Mouse (Mus musculus) embryonic facial prominence, embryonic 15.5 days (tissue): Measurements from ENCODE around the gene Zbtb16. TPM values are rescaled to one million over a fixed set of nuclear protein-coding genes. Genes with fewer than 3 reads are reported as not detected.

Experiments
- ATAC-seq: fragments of 200-750 bp; cut with Nextera tagmentation; 2 replicates; pipeline ENCODE4 v1.8.0; 2017; ENCODE audit warnings: low read depth, moderate TSS enrichment; ENCODE audit not compliant: insufficient number of reproducible peaks, low FRiP score, low TSS enrichment
- H3K27ac ChIP-seq: fragments of 300-500 bp; sonication (generic); replicated peaks from 2 replicates; pipeline ENCODE4 v1.5.1; 2015; ENCODE audit warnings: mild to moderate bottlenecking, inconsistent platforms
- H3K27me3 ChIP-seq: fragments of 300-500 bp; sonication (generic); 2 replicates; pipeline ENCODE4 v1.6.1; 2015; ENCODE audit warnings: inconsistent platforms
- H3K36me3 ChIP-seq: fragments of 300-500 bp; sonication (generic); 2 replicates; pipeline ENCODE4 v1.6.1; 2015; ENCODE audit warnings: mild to moderate bottlenecking, inconsistent platforms
- H3K4me1 ChIP-seq: fragments of 300-500 bp; sonication (generic); 2 replicates; pipeline ENCODE4 v1.6.1; 2015; ENCODE audit warnings: inconsistent platforms
- H3K4me2 ChIP-seq: fragments of 300-500 bp; sonication (generic); replicated peaks from 2 replicates; pipeline ENCODE4 v1.6.1; 2015; ENCODE audit warnings: mild to moderate bottlenecking, inconsistent platforms
- H3K4me3 ChIP-seq: fragments of 300-500 bp; sonication (generic); replicated peaks from 2 replicates; pipeline ENCODE4 v1.5.1; 2015; ENCODE audit warnings: mild to moderate bottlenecking, inconsistent platforms
- H3K9ac ChIP-seq: fragments of 300-500 bp; sonication (generic); 2 replicates; pipeline ENCODE4 v1.6.1; 2015; ENCODE audit warnings: inconsistent platforms
- H3K9me3 ChIP-seq: fragments of 300-500 bp; sonication (generic); replicated peaks from 2 replicates; pipeline ENCODE4 v1.6.1; 2016; ENCODE audit warnings: inconsistent platforms
- WGBS: fragments of 180-500 bp; shearing (Covaris S2); methylation state at CpG from one replicate; pipeline ENCODE4 v1.1.7; 2015; 5-methylcytosine and 5-hydroxymethylcytosine counted together
- polyA plus RNA-seq: library from polyadenylated mRNA; unstranded; fragments of >200 nt; fragmentation: Nextera tagmentation; extraction: Ambion mirVana; gene quantifications from 2 replicates; pipeline ENCODE4 v1.2.1, GENCODE M21; 2015

Zbtb16 gene
- polyA plus RNA-seq, 1 experiment from 2014 or later = 10.0 TPM

DNA sequence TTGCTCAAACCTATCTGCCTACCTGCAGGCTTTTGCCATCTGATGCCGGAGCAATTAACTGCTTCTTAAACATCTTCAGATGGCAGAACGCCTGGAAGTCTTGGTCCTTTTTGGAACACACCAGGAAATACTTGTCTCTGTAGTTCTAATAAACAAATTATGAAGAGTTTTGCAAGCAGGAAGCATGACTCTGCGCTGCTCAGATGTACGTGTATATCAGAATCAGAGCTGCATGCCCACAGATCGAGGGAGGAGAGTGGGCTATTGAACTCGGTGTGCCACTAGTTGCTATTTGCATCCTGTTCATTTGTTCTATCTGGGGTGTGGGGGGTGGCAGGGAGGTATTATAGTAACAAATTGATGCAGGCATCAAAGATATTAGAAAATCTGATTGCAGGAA lies 202.9 kb downstream of the Zbtb16 start:
- Histone ChIP-seq H3K4me2 (no peak overlapping the region), H3K4me3 (no peak overlapping the region), H3K9ac (no peak overlapping the region), H3K27me3 (peaks cover 5% of the 10 kb centered on the region; the same call in 1 of the 2 replicates), H3K27ac (no peak overlapping the region), H3K9me3 (no peaks in the 10 kb centered on the region), H3K36me3 (no peaks in the 10 kb centered on the region), H3K4me1 (no peaks in the 10 kb centered on the region)
- ATAC-seq = no peak
- WGBS = 58% methylated on average over 6 of the region's 6 CpGs

DNA sequence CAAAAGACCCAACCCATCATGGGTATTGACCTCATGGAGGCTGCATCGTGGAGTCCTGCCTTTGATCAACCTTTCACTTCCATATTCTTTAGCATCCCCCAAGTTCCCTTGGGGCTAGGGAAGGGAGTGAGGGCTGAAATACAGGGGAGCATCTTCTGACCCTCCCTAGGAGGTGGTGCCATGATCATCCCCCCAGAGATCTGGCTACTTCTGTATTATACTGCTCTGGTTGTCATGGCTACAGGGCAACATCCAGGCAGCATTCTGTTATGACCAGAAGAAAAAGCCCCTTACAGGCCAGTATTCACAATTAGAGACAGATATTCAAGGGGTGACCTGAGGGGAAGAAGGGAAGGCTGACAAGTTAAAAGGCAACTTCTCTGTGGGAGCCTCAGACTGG lies 216.8 kb downstream of the Zbtb16 start:
- Histone ChIP-seq H3K9ac (no peak overlapping the region), H3K9me3 (no peaks in the 10 kb centered on the region), H3K27me3 (peaks cover 4% of the 10 kb centered on the region; the same call in 1 of the 2 replicates), H3K4me2 (no peak overlapping the region), H3K4me1 (peaks cover 7% of the 10 kb centered on the region; the same call in 1 of the 2 replicates), H3K4me3 (no peak overlapping the region), H3K36me3 (no peaks in the 10 kb centered on the region), H3K27ac (no peak overlapping the region)
- ATAC-seq = no peak
- 81% methylated on average over 1 of the region's 1 CpGs for WGBS

DNA sequence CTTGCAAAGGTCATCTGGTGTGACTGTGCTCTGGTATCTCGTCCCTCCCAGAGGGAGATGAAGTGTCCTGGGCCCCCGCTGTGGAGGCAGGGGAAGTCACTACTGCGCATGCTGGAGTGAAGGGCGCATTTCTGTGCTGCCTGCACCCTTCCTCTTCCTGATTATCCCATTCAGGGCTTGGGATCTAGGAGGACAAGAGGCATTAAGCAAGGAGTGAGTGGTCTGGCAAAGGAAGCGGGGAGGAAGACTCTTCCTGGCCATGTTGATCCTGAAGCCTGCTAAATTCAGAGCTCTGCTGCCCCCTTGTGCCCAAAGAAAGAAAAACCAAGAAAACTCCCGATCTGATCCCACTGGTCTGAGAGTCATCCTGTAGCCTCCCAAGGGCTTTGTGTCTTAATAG lies 217.4 kb downstream of the Zbtb16 start:
- no peak overlapping the region for H3K27ac ChIP-seq
- no peaks in the 10 kb centered on the region for H3K36me3 ChIP-seq
- 33% methylated on average over 6 of the region's 6 CpGs for WGBS
- H3K4me3 ChIP-seq = no peak overlapping the region
- no peak overlapping the region for H3K9ac ChIP-seq
- peaks cover 7% of the 10 kb centered on the region; the same call in 1 of the 2 replicates for H3K4me1 ChIP-seq
- ATAC-seq = peak; percentile 24; the same call in 1 of the 2 replicates
- H3K9me3 ChIP-seq = no peaks in the 10 kb centered on the region
- peak overlapping the region; percentile 33 for H3K4me2 ChIP-seq
- peaks cover 4% of the 10 kb centered on the region; the same call in 1 of the 2 replicates for H3K27me3 ChIP-seq

DNA sequence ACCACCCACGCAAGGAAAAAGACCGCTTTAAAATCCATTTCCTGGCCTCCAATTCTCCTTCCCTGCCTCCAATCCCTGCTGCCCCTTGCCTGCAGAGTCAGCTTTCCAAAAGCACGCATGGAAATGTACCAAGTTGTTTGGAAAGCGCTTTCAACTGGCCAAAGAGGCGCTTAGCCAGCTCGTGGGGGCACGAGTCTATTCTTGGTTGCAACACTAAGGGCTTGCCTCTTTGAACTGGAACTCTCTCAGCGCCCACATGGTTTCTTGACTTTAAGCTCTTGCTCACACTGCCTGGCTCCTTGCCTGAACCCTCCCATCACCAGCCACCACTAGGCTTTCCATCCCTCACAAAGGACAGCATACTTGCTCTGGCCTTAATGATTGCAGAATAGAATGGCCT lies 217.9 kb downstream of the Zbtb16 start:
- H3K4me3 ChIP-seq = no peak overlapping the region
- peaks cover 4% of the 10 kb centered on the region; the same call in 1 of the 2 replicates for H3K27me3 ChIP-seq
- no peaks in the 10 kb centered on the region for H3K36me3 ChIP-seq
- H3K4me2 ChIP-seq = no peak overlapping the region
- H3K9ac ChIP-seq = no peak overlapping the region
- H3K9me3 ChIP-seq = no peaks in the 10 kb centered on the region
- H3K4me1 ChIP-seq = peaks cover 7% of the 10 kb centered on the region; the same call in 1 of the 2 replicates
- ATAC-seq = no peak
- H3K27ac ChIP-seq = no peak overlapping the region
- 68% methylated on average over 8 of the region's 8 CpGs for WGBS

DNA sequence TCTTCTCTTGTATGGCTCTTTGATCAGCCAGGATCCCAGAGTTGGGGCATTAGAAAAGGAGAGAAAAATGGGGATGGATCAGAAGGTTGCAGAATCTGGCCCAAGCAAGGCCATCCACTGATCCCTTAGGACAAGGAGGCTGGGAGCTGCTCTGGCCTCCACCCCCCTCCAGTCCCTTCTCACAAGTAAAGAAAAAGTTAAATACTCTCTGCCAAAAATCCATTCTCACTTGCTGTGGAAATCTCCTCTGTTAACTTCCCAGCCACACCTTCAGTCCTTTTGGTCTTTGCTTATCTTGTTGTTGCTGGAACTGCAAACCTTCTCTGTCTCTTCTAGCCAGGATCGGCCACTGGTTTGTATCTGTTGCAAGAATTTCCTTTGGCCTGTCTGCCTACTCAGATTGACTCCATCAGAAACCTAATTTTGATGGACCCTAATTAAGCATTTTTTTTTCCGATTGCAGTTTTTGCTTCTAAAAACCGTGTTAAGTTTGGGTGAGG lies 218.5 kb downstream of the Zbtb16 start:
- H3K9me3 ChIP-seq = no peaks in the 10 kb centered on the region
- H3K4me1 ChIP-seq = peaks cover 7% of the 10 kb centered on the region; the same call in 1 of the 2 replicates
- H3K4me2 ChIP-seq = no peak overlapping the region
- ATAC-seq = no peak
- no peak overlapping the region for H3K9ac ChIP-seq
- no peak overlapping the region for H3K27ac ChIP-seq
- H3K4me3 ChIP-seq = no peak overlapping the region
- H3K36me3 ChIP-seq = no peaks in the 10 kb centered on the region
- H3K27me3 ChIP-seq = peaks cover 4% of the 10 kb centered on the region; the same call in 1 of the 2 replicates
- WGBS = 76% methylated on average over 3 of the region's 3 CpGs

DNA sequence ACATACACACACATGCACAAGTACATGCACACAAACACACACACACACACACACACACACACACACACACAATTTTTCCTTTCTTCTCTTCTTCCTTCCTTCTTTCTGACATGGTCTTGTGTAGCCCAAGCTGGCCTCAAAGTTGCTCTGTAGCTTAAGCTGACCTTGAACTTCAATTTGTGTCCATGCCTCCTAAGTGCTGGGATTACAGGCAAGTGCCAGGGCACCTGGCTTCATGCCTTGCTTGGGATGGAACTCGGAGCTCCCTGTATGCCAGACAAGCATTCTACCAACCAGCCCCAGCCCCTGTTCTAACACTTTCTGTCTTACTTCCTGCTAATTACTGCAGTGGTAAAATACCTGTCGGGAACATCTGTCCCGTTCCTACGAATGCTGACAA lies 222.8 kb downstream of the Zbtb16 start:
- no peaks in the 10 kb centered on the region for H3K27me3 ChIP-seq
- 75% methylated on average over 4 of the region's 4 CpGs for WGBS
- no peak for ATAC-seq

DNA sequence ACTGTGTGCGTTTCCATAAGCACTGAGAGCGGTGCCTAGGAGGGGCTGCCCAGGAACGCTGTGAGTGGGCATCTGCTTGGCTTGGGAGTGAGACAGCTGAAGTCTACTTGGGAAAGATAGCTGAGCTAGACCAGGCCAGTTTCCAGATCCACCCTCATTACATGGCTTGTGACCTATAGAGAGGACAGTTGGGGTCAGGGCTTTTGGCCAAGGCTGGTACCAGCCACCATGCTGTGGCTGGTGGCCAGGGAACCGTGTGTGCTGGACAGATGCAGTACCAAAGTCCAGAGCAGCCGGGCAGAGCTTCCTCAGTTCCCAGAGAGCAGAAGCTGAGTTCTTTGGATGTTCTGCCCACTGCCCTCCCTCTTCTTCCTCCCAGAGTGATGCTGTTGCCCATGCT lies 223.5 kb downstream of the Zbtb16 start:
- Histone ChIP-seq H3K27ac (no peak overlapping the region), H3K4me3 (no peak overlapping the region), H3K27me3 (no peaks in the 10 kb centered on the region), H3K9ac (no peak overlapping the region), H3K4me2 (no peak overlapping the region), H3K4me1 (no peaks in the 10 kb centered on the region), H3K36me3 (no peaks in the 10 kb centered on the region), H3K9me3 (no peaks in the 10 kb centered on the region)
- ATAC-seq = no peak
- 83% methylated on average over 5 of the region's 5 CpGs for WGBS

More for the DNA sequence above, 222.8 kb downstream of the Zbtb16 start:
- H3K27ac ChIP-seq = no peak overlapping the region
- H3K4me1 ChIP-seq = peaks cover 3% of the 10 kb centered on the region; the same call in 1 of the 2 replicates
- no peak overlapping the region for H3K9ac ChIP-seq
- H3K4me2 ChIP-seq = no peak overlapping the region
- no peaks in the 10 kb centered on the region for H3K9me3 ChIP-seq
- H3K36me3 ChIP-seq = no peaks in the 10 kb centered on the region
- H3K4me3 ChIP-seq = no peak overlapping the region

DNA sequence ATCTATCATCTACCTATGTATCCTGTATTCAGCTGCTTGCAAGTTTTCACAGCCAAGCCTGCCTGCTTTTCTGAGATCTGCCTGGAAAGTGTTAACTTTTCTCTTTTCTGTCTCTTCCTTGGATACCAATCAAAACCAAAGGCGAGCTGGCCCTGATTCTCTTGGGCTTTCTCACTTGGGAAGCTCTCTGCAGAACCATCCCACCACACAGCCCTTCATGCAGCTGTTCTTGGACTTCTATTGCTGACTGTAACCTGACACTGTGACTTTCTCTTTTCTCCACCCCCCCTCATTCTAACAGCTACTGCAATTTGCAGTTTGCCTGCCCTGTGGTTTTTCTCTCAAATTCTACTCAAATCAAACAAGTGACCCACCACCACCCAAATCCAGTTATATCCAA lies 225.0 kb downstream of the Zbtb16 start:
- no peak for ATAC-seq
- no peak overlapping the region for H3K4me2 ChIP-seq
- no peak overlapping the region for H3K27ac ChIP-seq
- no peaks in the 10 kb centered on the region for H3K36me3 ChIP-seq
- H3K9me3 ChIP-seq = no peaks in the 10 kb centered on the region
- H3K4me1 ChIP-seq = no peaks in the 10 kb centered on the region
- H3K4me3 ChIP-seq = no peak overlapping the region
- H3K9ac ChIP-seq = no peak overlapping the region
- 3% methylated on average over 1 of the region's 1 CpGs for WGBS
- no peaks in the 10 kb centered on the region for H3K27me3 ChIP-seq

DNA sequence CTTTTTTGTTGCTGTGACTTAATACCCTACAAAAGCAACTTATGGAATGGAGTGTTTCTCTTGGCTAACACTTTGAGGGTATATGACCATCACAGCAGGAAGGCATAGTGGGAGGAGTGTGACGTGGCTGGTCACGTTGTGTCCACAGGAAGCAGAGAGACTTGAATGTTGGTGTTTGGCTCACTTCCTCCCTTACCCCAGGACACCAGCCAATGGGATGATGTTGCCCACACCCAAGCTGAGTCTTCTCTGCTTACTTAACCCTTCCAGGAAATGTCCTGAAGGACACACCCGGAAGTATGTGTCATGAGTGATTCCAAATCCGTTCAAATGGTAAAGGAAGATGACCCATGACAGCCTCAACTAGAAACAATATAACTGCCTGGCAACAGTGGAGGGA lies 226.3 kb downstream of the Zbtb16 start:
- H3K4me3 ChIP-seq = no peak overlapping the region
- no peak overlapping the region for H3K27ac ChIP-seq
- no peak overlapping the region for H3K4me2 ChIP-seq
- H3K27me3 ChIP-seq = no peaks in the 10 kb centered on the region
- H3K4me1 ChIP-seq = peaks cover 3% of the 10 kb centered on the region; the same call in 1 of the 2 replicates
- H3K9ac ChIP-seq = no peak overlapping the region
- H3K9me3 ChIP-seq = no peaks in the 10 kb centered on the region
- no peaks in the 10 kb centered on the region for H3K36me3 ChIP-seq
- 64% methylated on average over 4 of the region's 4 CpGs for WGBS
- ATAC-seq = no peak

DNA sequence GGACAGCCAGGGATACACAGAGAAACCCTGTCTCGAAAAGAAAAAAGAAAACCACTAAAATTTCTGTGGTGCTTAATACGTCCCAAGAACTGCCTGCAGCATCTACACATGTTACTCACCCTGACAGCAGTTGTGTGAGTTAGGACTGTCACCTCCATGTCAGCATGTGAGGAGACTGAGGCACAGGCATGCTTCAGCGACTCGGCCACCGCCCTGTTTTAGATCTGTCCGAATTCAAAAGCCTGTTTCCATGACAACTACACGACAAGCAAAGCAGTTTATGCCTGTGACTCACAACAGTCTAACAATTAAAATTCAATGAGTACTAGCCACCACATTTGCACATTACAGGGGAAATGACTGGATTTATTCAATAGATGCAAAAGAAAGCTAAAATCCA lies 228.6 kb downstream of the Zbtb16 start:
- no peak for ATAC-seq
- 55% methylated on average over 7 of the region's 7 CpGs for WGBS

DNA sequence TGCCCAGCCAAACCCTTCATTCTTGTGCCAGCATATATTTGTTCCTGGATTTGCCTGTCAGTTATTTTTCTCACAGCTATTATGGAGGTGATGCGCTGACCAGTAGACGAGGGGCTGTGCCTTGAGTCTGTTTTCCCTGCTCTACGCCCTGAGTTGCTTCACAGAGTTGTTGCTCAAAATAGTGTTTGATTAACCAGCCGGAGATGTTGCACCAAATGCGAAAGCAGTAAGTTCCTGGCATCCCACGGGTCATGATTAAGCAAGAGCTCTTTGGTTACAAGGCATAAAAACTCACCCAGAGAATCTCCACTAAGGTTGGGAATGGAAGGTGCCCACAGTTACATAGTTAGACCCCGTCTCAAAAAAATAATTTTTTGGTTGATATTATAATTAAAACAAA lies 229.9 kb downstream of the Zbtb16 start:
- no peaks in the 10 kb centered on the region for H3K36me3 ChIP-seq
- no peaks in the 10 kb centered on the region for H3K9me3 ChIP-seq
- no peak overlapping the region for H3K9ac ChIP-seq
- ATAC-seq = no peak
- no peak overlapping the region for H3K4me3 ChIP-seq
- no peak overlapping the region for H3K4me2 ChIP-seq
- H3K27ac ChIP-seq = no peak overlapping the region
- peaks cover 3% of the 10 kb centered on the region; the same call in 1 of the 2 replicates for H3K4me1 ChIP-seq
- H3K27me3 ChIP-seq = no peaks in the 10 kb centered on the region
- WGBS = 80% methylated on average over 7 of the region's 7 CpGs

More for the DNA sequence above, 228.6 kb downstream of the Zbtb16 start:
- H3K27me3 ChIP-seq = no peaks in the 10 kb centered on the region
- H3K9ac ChIP-seq = no peak overlapping the region
- no peaks in the 10 kb centered on the region for H3K9me3 ChIP-seq
- no peak overlapping the region for H3K4me2 ChIP-seq
- no peak overlapping the region for H3K4me3 ChIP-seq
- H3K36me3 ChIP-seq = no peaks in the 10 kb centered on the region
- H3K27ac ChIP-seq = no peak overlapping the region
- peaks cover 3% of the 10 kb centered on the region; the same call in 1 of the 2 replicates for H3K4me1 ChIP-seq

DNA sequence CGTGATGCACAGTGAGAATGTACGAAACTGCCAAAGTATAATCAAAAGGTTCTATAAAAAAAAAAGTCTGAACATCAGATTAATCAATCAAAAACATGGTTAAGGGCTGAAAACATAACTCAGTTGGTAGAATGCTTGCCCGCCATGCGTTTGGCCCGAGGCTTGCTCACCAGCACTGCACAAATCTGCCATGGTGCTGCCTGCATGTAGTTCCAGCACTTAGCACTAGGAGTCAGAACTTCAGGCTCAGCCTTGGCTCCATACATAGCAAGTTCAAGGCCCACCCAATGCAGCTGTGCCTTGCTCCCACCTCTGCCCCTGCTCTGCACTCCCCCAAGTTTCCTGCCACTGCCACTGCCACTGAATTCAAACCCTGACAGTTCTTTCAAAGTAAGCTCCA lies 230.3 kb downstream of the Zbtb16 start:
- no peak overlapping the region for H3K4me2 ChIP-seq
- no peaks in the 10 kb centered on the region for H3K36me3 ChIP-seq
- ATAC-seq = no peak
- WGBS = 89% methylated on average over 5 of the region's 5 CpGs
- no peak overlapping the region for H3K4me3 ChIP-seq
- H3K9me3 ChIP-seq = no peaks in the 10 kb centered on the region
- H3K27ac ChIP-seq = no peak overlapping the region
- no peak overlapping the region for H3K9ac ChIP-seq
- H3K27me3 ChIP-seq = no peaks in the 10 kb centered on the region
- H3K4me1 ChIP-seq = peaks cover 3% of the 10 kb centered on the region; the same call in 1 of the 2 replicates
